Mouse (Mus musculus): ENCODE results near the gene Tbpl2.

Tbpl2 gene
- long read RNA-seq, experiment 1, result 0 reads
- long read RNA-seq, experiment 2, result 0 reads

GRCm38 (mm10) chr2:24096495-24096894 is at the start of gene Tbpl2:
Gene Tbpl2 (minus strand): TSS chr2:24096595.
- intact Hi-C loops (cut with DNase I), result no loop called here

- intact Hi-C loops (cut with DNase I), result no loop called here
Measured at GRCm38 (mm10) chr2:24134373-24134772, 38.0 kb upstream of the Tbpl2 start.

- intact Hi-C loops (cut with DNase I), result no loop called here
Measured at GRCm38 (mm10) chr2:24109085-24109484, 12.7 kb upstream of the Tbpl2 start.

GRCm38 (mm10) chr2:24103619-24104289 is 7.4 kb upstream of the Tbpl2 start:
- intact Hi-C loops (cut with DNase I), result no loop called here

- intact Hi-C loops (cut with DNase I), result no loop called here
Measured at GRCm38 (mm10) chr2:24090921-24091320, 5.5 kb downstream of the Tbpl2 start.

GRCm38 (mm10) chr2:24050459-24050858 is 45.9 kb downstream of the Tbpl2 start:
- intact Hi-C loops (cut with DNase I), result no loop called here

GRCm38 (mm10) chr2:24049344-24049990 is 46.9 kb downstream of the Tbpl2 start, which contains the start of gene Hnmt:
Gene Hnmt (minus strand): TSS chr2:24049394.
- intact Hi-C loops (cut with DNase I), result no loop called here

- intact Hi-C loops (cut with DNase I), result no loop called here
Measured at GRCm38 (mm10) chr2:24048480-24049097, 47.8 kb downstream of the Tbpl2 start.

- intact Hi-C loops (cut with DNase I), result no loop called here
Measured at GRCm38 (mm10) chr2:24047551-24048479, 48.6 kb downstream of the Tbpl2 start.

- intact Hi-C loops (cut with DNase I), result no loop called here
Measured at GRCm38 (mm10) chr2:24042901-24043300, 53.5 kb downstream of the Tbpl2 start.

- intact Hi-C loops (cut with DNase I), result no loop called here
Measured at GRCm38 (mm10) chr2:24040531-24040930, 55.9 kb downstream of the Tbpl2 start.

All from adrenal gland (tissue).